Mouse (Mus musculus) myocyte (in vitro differentiated cells): Measurements from ENCODE around the gene Fam19a1. TPM values are rescaled to one million over a fixed set of nuclear protein-coding genes. Genes with fewer than 3 reads are reported as not detected.

Source experiments
- H3K27me3 ChIP-seq: one replicate; pipeline ENCODE4 v1.6.1; 2011; ENCODE audit not compliant: control insufficient read depth, insufficient read depth, insufficient read length
- H3K36me3 ChIP-seq: one replicate; pipeline ENCODE4 v1.6.1; 2011; ENCODE audit not compliant: control insufficient read depth, insufficient read depth
- H3K4me2 ChIP-seq: one replicate; pipeline ENCODE4 v1.6.1; 2011; ENCODE audit warnings: low read depth, control low read depth
- H3K4me3 ChIP-seq: one replicate; pipeline ENCODE4 v1.5.1; 2011; ENCODE audit warnings: mild to moderate bottlenecking, control low read depth, moderate library complexity
- H3K79me2 ChIP-seq: one replicate; pipeline ENCODE4 v1.6.1; 2011; ENCODE audit not compliant: control insufficient read depth, insufficient read depth
- H3ac ChIP-seq: one replicate; pipeline ENCODE4 v1.6.1; 2011; ENCODE audit not compliant: control insufficient read depth, insufficient read length
- CEBPB ChIP-seq: IDR thresholded peaks from 2 replicates; pipeline ENCODE4 v1.6.1; 2011; ENCODE audit warnings: mild to moderate bottlenecking, moderate library complexity; ENCODE audit not compliant: poor library complexity, insufficient read depth, severe bottlenecking
- E2F4 ChIP-seq: IDR thresholded peaks from one replicate; pipeline ENCODE4 v1.6.1; 2011; ENCODE audit warnings: mild to moderate bottlenecking, control low read depth, moderate library complexity; ENCODE audit not compliant: insufficient read depth
- MAX ChIP-seq: IDR thresholded peaks from one replicate; pipeline ENCODE4 v1.6.1; 2011; ENCODE audit warnings: low read depth, mild to moderate bottlenecking, control low read depth
- MYOD1 ChIP-seq, 3 experiments: IDR thresholded peaks; one replicate each; pipeline ENCODE4 v1.6.1; 2011; ENCODE audit warnings: control low read depth in 2 of 3, low read depth in 2 of 3, mild to moderate bottlenecking in 2 of 3, moderate library complexity in 1 of 3; ENCODE audit not compliant: insufficient read length in 2 of 3, control insufficient read depth in 1 of 3
- MYOG ChIP-seq, 3 experiments: IDR thresholded peaks; one replicate each; pipeline ENCODE4 v1.6.1; 2011; ENCODE audit warnings: control low read depth in 2 of 3, low read depth in 2 of 3, mild to moderate bottlenecking in 2 of 3; ENCODE audit not compliant: insufficient read length in 2 of 3, control insufficient read depth in 1 of 3, insufficient read depth in 1 of 3
- POLR2A ChIP-seq: IDR thresholded peaks from one replicate; pipeline ENCODE4 v1.6.1; 2011; ENCODE audit warnings: low read depth, mild to moderate bottlenecking, control low read depth, moderate library complexity; ENCODE audit not compliant: insufficient read length
- POLR2AphosphoS2 ChIP-seq: IDR thresholded peaks from one replicate; pipeline ENCODE4 v1.6.1; 2011; ENCODE audit warnings: low read depth, control low read depth; ENCODE audit not compliant: insufficient read length
- REST ChIP-seq: IDR thresholded peaks from one replicate; pipeline ENCODE4 v1.6.1; 2011; ENCODE audit warnings: mild to moderate bottlenecking, control low read depth, moderate library complexity; ENCODE audit not compliant: insufficient read depth, insufficient read length
- SRF ChIP-seq: IDR thresholded peaks from one replicate; pipeline ENCODE4 v1.6.1; 2011; ENCODE audit warnings: low read depth; ENCODE audit not compliant: control insufficient read depth, insufficient read length
- TCF12 ChIP-seq: IDR thresholded peaks from one replicate; pipeline ENCODE4 v1.6.1; 2011; ENCODE audit warnings: mild to moderate bottlenecking, control low read depth; ENCODE audit not compliant: poor library complexity, insufficient read depth, severe bottlenecking
- TCF3 ChIP-seq: IDR thresholded peaks from one replicate; pipeline ENCODE4 v1.6.1; 2011; ENCODE audit warnings: low read depth, control low read depth; ENCODE audit not compliant: insufficient read length
- USF1 ChIP-seq: IDR thresholded peaks from one replicate; pipeline ENCODE4 v1.6.1; 2011; ENCODE audit warnings: low read depth, mild to moderate bottlenecking, control low read depth, moderate library complexity
- polyA plus RNA-seq: library from polyadenylated mRNA; unstranded; fragments of >200 nt; fragmentation: generic; extraction: Trizol; gene quantifications from one replicate; pipeline ENCODE4 v1.2.1, GENCODE M21; 2012; ENCODE audit warnings: missing spikeins

The Fam19a1 gene
- polyA plus RNA-seq, 1 experiment, result 0.02 TPM

GRCm38 (mm10) chr6:96098225-96098624 is 14.7 kb upstream of the Fam19a1 start:
- no peaks in the 10 kb centered on the region for H3K27me3 ChIP-seq
- no peaks in the 10 kb centered on the region for H3K36me3 ChIP-seq
- no peaks in the 10 kb centered on the region for H3K79me2 ChIP-seq
- no peak overlapping the region for H3ac ChIP-seq
- no peak overlapping the region for H3K4me2 ChIP-seq
- no peak overlapping the region for H3K4me3 ChIP-seq
- TF ChIP-seq TCF3, result no peak
- no peak for TF ChIP-seq SRF
- TF ChIP-seq MYOG (IDR thresholded peaks at IDR 0.05; ENCODE audit: control insufficient read depth in 1 of 3, insufficient read depth in 1 of 3, insufficient read length in 2 of 3, low read depth in 2 of 3), result no peak
- no peak for TF ChIP-seq USF1
- no peak for TF ChIP-seq POLR2AphosphoS2
- TF ChIP-seq REST, result no peak
- no peak for TF ChIP-seq CEBPB
- no peak for TF ChIP-seq MAX
- no peak for TF ChIP-seq MYOD1 (IDR thresholded peaks at IDR 0.05; ENCODE audit: control insufficient read depth in 1 of 3, insufficient read length in 2 of 3, low read depth in 2 of 3)
- no peak for TF ChIP-seq POLR2A
- no peak for TF ChIP-seq TCF12
- no peak for TF ChIP-seq E2F4

- no peak for TF ChIP-seq USF1
- TF ChIP-seq SRF, result no peak
- TF ChIP-seq POLR2AphosphoS2, result no peak
- TF ChIP-seq MYOD1 (IDR thresholded peaks at IDR 0.05; ENCODE audit: control insufficient read depth in 1 of 3, insufficient read length in 2 of 3, low read depth in 2 of 3), result no peak
- TF ChIP-seq TCF12, result no peak
- TF ChIP-seq MYOG (IDR thresholded peaks at IDR 0.05; ENCODE audit: control insufficient read depth in 1 of 3, insufficient read depth in 1 of 3, insufficient read length in 2 of 3, low read depth in 2 of 3), result no peak
- Histone ChIP-seq H3K27me3 (no peaks in the 10 kb centered on the region), H3K36me3 (no peaks in the 10 kb centered on the region), H3K4me3 (no peak overlapping the region), H3ac (no peak overlapping the region), H3K4me2 (no peak overlapping the region), H3K79me2 (no peaks in the 10 kb centered on the region)
These were observed 1.3 kb upstream of the Fam19a1 start for GRCm38 (mm10) chr6:96111656-96112055.

GRCm38 (mm10) chr6:96114151-96114550 is 1.2 kb downstream of the Fam19a1 start:
- no peak overlapping the region for H3ac ChIP-seq
- TF ChIP-seq TCF3, result no peak
- no peak for TF ChIP-seq USF1
- TF ChIP-seq POLR2AphosphoS2, result no peak
- TF ChIP-seq CEBPB, result no peak
- TF ChIP-seq TCF12, result no peak
- TF ChIP-seq POLR2A, result no peak
- no peak overlapping the region for H3K4me2 ChIP-seq
- H3K27me3 ChIP-seq, result no peaks in the 10 kb centered on the region
- no peaks in the 10 kb centered on the region for H3K79me2 ChIP-seq
- no peak overlapping the region for H3K4me3 ChIP-seq
- no peaks in the 10 kb centered on the region for H3K36me3 ChIP-seq

DNA sequence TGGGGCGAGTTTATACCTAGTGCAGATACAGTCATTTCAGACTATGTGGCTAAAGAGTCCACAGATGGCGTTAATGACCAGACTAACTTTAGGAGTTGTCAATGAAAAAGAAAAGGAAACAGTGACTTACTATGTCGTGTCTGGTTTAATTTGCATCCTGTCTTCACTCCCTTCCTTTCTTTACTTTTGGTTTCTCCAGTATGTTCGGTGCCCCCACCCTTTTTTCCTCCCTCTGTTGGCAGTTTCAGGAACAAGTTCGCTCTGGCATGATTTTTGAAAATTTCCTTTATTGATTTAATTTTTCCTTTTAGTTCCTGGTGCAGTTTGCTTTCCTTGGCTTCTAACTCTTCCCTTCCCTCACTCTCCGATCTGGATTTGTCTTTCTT is 3.2 kb downstream of the Fam19a1 start:
- H3K36me3 ChIP-seq, result no peaks in the 10 kb centered on the region
- TF ChIP-seq REST, result no peak
- no peak for TF ChIP-seq TCF3
- no peak for TF ChIP-seq E2F4
- no peak for TF ChIP-seq MYOG (IDR thresholded peaks at IDR 0.05; ENCODE audit: control insufficient read depth in 1 of 3, insufficient read depth in 1 of 3, insufficient read length in 2 of 3, low read depth in 2 of 3)
- TF ChIP-seq POLR2AphosphoS2, result no peak
- no peak for TF ChIP-seq USF1
- TF ChIP-seq MYOD1 (IDR thresholded peaks at IDR 0.05; ENCODE audit: control insufficient read depth in 1 of 3, insufficient read length in 2 of 3, low read depth in 2 of 3), result no peak
- no peak for TF ChIP-seq POLR2A
- TF ChIP-seq TCF12, result no peak
- no peak for TF ChIP-seq CEBPB
- TF ChIP-seq SRF, result no peak
- no peak for TF ChIP-seq MAX
- peak overlapping the region; percentile 63 for H3ac ChIP-seq
- H3K4me3 ChIP-seq, result peak overlapping the region; percentile 33
- peak overlapping the region; percentile 72 for H3K4me2 ChIP-seq
- H3K79me2 ChIP-seq, result no peaks in the 10 kb centered on the region
- H3K27me3 ChIP-seq, result no peaks in the 10 kb centered on the region

DNA sequence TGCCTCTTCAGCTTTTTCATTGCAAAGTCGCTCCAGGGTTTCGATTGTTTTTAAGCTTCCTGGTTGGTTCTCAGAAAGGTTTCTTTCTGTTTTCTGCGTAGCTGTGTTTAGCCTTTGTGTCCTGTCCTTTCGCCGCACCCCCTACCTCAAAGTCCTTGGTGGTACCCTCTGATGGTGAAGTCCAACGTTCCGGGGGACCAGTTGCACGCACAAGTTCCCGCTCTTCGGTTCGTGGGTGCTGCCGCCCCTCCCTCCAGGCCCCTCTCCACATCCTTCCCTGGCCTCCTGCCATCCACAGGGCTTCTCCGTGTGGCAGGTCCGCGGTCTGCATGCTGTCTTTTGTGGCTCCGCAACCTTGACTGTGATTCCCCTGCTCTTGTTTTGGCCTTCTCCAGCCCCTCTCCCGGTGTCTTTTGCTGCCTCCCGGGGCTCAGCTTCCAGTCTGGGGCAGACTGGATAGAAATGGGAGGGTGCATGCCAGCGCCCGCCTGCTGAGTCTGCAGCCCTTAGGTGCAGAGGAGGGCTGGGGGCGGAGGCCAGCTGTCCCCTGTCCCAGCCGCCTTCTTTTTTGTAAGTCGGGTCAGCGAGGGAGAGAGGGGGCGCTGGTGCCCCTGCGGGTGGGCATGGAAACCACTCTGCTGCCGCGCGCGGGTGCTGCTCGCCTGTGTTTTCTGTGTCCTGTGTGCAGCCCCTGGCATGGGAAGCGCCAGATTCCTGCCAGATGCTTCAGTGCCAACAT is 3.7 kb downstream of the Fam19a1 start:
- TF ChIP-seq SRF (no peak), USF1 (no peak), TCF12 (no peak), E2F4 (no peak), MYOD1 (IDR thresholded peaks at IDR 0.05; ENCODE audit: control insufficient read depth in 1 of 3, insufficient read length in 2 of 3, low read depth in 2 of 3) (no peak), POLR2A (no peak), MYOG (IDR thresholded peaks at IDR 0.05; ENCODE audit: control insufficient read depth in 1 of 3, insufficient read depth in 1 of 3, insufficient read length in 2 of 3, low read depth in 2 of 3) (no peak), CEBPB (no peak), REST (no peak), POLR2AphosphoS2 (no peak), MAX (no peak), TCF3 (no peak)
- Histone ChIP-seq H3ac (peak overlapping the region; percentile 63), H3K4me3 (peak overlapping the region; percentile 33), H3K79me2 (no peaks in the 10 kb centered on the region), H3K36me3 (no peaks in the 10 kb centered on the region), H3K4me2 (peak overlapping the region; percentile 72), H3K27me3 (no peaks in the 10 kb centered on the region)
